Mouse (Mus musculus): ENCODE measurements around the gene Hc. TPM values are rescaled to one million over a fixed set of nuclear protein-coding genes. Genes with fewer than 3 reads are reported as not detected.

The Hc gene
- 0.17 and 0.26 TPM in 2 replicates for polyA plus RNA-seq (2015; fragmentation: Nextera tagmentation; extraction: Ambion mirVana)

DNA sequence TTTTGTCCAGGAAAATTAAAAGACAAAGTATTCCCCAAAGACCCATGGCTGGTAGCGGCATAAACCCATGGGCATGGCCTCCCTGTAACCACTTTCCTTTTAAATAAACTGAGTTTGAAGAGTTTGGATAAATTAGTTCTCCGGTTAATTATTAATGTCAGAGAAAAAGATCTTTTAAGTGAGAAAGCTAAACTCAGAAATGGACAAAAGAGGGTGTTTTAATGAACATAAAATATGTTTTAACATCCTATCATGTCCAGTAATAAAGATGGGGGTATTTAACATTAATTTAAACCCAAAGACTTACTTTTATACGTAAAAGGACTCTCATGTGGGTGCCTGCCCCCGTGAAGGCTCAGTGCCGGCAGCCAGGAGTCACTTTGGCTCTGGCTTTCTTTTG lies at the start of gene Hc:
Gene Hc, minus strand, starts transcription at position 101 of the 400 bp plus-strand sequence.

DNA sequence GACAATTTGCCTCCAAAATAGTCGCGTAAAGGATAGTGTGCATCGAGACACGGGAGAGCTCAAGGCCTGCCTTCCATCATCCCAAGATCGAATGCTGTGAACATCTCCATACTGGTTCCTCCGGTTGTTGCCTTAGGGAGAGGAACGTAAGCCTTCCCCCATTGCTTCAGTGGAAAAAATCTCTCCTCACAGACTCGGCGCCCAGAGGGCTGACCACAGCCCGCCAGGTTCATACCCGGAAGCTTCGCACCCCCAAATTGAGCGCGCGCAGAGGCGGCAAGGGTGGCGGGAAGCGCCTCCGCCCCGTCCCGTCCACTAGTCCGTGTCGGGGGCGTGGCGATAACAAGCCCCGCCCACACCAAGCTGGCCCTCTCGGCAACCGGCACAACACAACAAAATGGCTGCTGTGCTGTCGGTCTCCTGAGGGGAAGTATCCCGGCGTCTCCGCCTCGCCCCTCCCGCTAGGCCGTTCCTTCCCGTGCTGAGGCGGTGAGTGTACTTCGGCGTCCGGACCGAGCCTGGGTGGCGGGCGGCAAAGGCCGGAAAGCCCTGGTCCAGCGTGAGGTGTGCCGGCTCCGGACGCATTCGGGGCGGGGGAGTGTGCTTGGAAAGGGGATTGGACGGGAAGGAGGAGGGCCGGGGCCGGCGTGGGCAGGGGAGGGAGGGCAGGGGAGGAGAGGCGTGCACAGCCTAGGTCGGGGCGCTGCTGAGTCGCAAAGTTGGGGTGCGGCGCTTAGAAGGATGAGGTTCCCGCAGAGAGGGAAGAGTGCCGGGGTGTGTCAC lies 48.1 kb upstream of the Hc start, which contains the start of gene Cntrl:
Gene Cntrl, plus strand, starts transcription at position 352 of the 783 bp plus-strand sequence.

GRCm38 (mm10) chr2:35101443-35101842 lies 40.2 kb upstream of the Hc start, which contains the start of gene AI182371:
TSS of gene AI182371 (minus strand) at chr2:35101543.

DNA sequence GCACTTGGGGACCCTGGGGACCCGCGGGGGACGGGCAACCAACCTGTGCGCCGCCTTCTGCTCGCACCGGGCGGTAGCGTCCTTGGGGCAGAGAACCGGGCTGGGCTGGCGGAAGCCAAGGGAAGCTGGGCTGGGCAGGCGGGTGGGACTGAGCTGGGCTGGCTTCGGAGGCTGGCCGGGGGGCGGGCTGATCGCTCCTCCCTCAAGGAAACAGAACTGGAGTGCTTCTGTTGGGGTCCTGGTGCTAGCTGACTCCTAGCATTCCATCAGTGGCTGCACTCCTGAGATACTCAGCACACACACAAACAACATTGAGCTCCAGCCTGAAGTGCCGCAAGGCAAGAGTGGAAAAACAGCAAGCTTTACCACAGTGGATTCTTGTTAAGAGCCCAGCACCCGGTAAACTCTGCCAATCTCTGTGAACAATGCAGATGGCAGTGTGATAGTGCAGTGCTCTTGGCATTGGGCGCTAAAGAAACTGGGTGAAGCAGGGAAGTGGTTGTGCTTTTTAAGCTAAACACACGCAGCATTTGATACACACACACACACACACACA lies 99.7 kb downstream of the Hc start, which contains the start of gene Traf1:
Gene Traf1, minus strand, starts transcription at position 292 of the 556 bp plus-strand sequence.

Other genes starting within 250 kb of the Hc start
- 70.7 and 73.7 TPM in 2 replicates for gene Fbxw2, start 235.1 kb downstream of the Hc start, polyA plus RNA-seq (2015; fragmentation: Nextera tagmentation; extraction: Ambion mirVana)
- gene Gm34653, start 228.4 kb downstream of the Hc start, polyA plus RNA-seq (2015; fragmentation: Nextera tagmentation; extraction: Ambion mirVana): not detected in 2 replicates
- 0.33 and 0.70 TPM in 2 replicates for gene Cutal, start 187.0 kb downstream of the Hc start, polyA plus RNA-seq (2015; fragmentation: Nextera tagmentation; extraction: Ambion mirVana)
- 53.1 and 53.3 TPM in 2 replicates for gene Psmd5, start 186.5 kb downstream of the Hc start, polyA plus RNA-seq (2015; fragmentation: Nextera tagmentation; extraction: Ambion mirVana)
- 2.3 and 4.1 TPM in 2 replicates for gene Phf19, start 147.4 kb downstream of the Hc start, polyA plus RNA-seq (2015; fragmentation: Nextera tagmentation; extraction: Ambion mirVana)
- 0.76 and 1.2 TPM in 2 replicates for gene Traf1, start 99.7 kb downstream of the Hc start, polyA plus RNA-seq (2015; fragmentation: Nextera tagmentation; extraction: Ambion mirVana)
- 0.15 and 0.22 TPM in 2 replicates for gene AI182371, start 40.1 kb upstream of the Hc start, polyA plus RNA-seq (2015; fragmentation: Nextera tagmentation; extraction: Ambion mirVana)
- 7.0 and 7.7 TPM in 2 replicates for gene Cntrl, start 48.1 kb upstream of the Hc start, polyA plus RNA-seq (2015; fragmentation: Nextera tagmentation; extraction: Ambion mirVana)
- 275 and 317 TPM in 2 replicates for gene Rab14, start 139.7 kb upstream of the Hc start, polyA plus RNA-seq (2015; fragmentation: Nextera tagmentation; extraction: Ambion mirVana)
- gene Gsn, start 194.9 kb upstream of the Hc start, polyA plus RNA-seq (2015; fragmentation: Nextera tagmentation; extraction: Ambion mirVana): 717 and 725 TPM in 2 replicates

Measured in urinary bladder, postnatal 0 days (tissue).